Mouse (Mus musculus): ENCODE data around the gene Evpl. TPM values are rescaled to one million over a fixed set of nuclear protein-coding genes. Genes with fewer than 3 reads are reported as not detected.

The Evpl gene
- total RNA-seq, 2 experiments from 2014 or later, result 0.05 to 1.2 TPM

DNA sequence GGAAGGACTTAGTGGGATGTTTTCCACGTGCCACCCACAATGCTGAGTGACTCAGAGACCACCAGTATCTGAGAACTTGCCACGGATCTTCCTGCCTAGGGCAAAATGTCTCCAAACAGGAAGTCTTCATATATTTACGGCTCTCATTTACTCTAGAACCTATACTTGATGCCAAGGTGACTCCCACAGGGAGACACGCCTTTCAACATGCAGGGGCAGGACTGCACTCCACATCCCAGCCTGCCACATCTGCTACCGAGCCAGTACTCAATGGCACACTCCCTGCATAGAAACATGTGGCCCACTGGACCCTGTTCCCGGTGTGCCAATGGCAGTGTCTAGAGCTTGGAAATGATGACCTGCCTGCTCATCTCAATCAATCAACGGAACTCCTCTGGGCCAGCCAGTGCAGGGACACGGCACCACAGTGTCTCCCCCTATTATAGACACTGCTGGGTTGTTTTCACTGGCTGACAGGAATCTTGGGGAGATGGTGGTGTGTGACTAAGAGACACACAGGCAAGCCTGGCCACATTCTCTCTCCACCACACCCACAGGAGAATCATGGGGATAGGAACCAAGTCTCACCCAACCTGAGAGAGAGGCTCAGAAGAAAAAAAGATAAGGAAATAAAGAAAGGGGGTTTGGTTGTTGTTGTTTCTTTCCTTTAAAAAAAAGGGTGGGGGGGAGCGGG is 18.3 kb upstream of the Evpl start:
- no peak for ATAC-seq (replicated peaks; ENCODE audit: poor library complexity)

DNA sequence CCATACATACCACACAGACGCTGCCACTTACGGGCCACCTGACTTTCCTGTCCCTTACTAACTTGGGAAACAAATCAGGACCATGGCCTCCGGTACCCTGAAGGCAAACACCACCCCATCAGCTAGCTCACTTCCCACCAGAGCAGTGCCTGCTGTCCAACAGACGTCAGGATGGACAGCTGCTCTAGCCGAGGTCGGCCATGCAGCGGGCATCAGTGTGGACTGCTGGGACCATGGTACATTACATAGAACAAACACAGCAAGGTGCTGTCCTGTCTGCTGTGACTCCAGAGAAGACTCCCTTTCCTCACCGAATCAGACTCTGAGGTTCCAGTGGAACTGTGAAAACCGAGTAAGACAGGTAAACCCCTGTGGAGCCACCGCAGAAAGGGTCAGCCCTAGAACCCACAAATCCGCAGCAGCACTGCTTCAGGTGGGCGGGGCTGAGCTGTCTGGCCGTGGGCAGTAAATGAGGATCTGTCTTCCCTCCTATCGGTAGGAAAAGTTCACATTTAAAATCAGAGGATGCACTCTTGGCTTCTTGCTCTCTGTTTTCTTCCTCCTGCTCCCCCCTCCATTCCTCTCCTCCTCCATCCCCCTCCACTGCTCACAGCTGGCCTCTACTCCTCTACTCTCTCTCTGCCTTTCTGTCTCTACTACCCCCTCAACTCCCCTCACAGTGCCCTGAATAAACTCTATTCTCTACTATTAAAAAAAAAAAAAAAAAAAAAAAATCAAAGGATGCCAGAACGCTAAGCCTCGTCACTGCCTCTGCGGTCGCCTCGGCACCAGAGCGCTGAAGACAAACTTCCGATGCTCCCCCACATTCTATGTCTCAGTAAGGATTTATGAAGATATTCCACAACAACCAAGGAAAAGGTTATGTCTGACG is 17.5 kb upstream of the Evpl start:
- peak; percentile 11 for ATAC-seq (replicated peaks; ENCODE audit: poor library complexity)

DNA sequence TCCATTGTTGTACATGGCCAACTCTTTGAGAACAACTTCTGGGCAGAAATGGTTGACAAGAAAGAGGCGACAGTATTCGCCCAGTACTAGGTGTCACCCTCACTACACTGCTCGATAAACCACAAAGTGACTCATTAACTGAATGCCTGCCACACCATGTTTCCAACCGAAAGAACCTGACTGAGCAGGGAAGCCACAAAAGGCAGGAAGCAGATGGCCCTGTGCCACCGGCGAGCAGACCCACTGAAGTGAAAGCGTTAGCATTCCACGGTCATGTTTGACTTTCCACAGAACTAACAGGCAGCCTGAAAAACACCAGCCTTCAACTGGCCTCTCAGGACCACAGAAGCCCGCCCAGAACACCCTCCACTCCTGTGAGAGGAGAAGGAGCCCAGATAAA is 16.8 kb upstream of the Evpl start:
- peak; percentile 78 for ATAC-seq (replicated peaks; ENCODE audit: poor library complexity)

DNA sequence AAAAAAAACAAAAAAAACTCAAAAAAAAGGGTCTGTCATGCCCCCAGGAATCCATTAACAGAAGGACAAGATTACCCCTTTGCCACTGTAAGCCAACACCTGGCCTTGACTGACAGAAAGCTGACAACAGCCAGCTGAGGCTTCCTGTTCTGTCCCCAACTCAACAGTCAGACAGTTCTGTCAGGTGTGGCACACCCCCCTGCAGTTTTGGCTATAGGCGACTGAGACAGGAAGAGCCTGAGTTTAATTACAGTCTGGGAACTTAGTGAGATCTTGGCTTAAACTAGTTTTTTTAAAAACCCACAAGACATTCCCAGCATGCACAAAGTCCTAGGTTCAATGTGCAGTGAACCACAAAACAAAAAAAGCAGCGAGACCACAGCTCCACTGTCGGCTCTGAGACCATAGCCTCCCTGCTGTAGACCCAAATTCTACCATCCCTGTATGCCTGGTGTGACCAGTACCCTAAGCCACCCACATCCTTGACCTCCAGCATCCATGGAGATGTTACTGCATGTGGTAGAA is 15.3 kb upstream of the Evpl start:
- ATAC-seq (replicated peaks; ENCODE audit: poor library complexity), result no peak

DNA sequence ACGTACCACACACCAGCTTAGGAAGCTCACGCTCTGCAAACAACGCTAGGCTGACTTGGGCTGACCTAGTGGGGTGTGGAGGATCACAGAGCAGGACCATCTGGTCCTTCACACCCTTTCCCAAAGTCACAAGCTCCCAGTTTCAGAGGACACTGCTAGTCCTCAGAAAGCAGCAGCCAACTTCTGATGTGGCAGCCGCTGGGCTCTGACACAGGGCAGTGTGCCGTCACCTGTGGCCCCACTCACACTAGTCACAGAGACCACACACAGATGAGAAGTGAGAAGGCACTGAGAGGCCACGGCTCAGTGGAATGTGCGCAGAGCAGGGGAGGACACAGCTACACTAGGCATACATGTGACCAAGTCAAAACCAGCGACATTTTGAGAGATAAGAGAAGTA is 13.0 kb upstream of the Evpl start:
- no peak for ATAC-seq (replicated peaks; ENCODE audit: poor library complexity)

DNA sequence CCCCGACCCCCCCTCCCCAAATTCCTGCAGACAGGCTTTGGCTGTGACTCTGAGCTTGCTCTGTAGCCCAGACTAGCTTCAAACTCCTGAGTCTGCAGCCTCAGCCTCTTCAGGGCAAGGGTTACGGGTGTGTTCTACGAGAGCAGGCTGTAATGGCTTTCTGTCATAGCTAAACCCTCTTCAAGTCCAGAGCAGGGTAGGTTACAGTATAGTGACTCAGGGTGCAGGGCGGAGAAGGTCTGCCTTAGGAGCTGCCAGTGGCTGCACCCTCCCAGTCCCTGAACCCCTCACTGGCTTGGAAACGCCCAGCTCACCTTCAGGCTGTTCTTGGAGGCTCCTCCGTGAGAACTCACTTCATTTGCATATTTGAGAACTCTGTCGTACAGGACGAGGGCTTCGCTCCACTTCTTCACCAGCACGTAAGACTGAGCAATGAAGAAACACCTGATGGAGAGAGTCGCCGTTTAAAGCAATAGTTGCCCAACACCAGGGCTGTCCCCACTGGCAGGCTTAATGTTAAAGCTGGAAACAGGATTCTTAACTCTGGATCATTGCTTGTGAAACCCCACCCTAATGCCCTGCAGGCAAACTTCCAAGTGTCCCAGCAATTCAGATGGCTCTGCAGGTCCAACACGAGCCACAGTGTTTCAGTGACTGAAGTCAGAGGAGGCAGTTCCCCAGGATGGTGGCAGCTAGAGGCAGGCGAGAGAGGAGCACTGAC is 9.8 kb upstream of the Evpl start:
- ATAC-seq (replicated peaks; ENCODE audit: poor library complexity), result peak; percentile 50; the same call in 1 of the 2 replicates

DNA sequence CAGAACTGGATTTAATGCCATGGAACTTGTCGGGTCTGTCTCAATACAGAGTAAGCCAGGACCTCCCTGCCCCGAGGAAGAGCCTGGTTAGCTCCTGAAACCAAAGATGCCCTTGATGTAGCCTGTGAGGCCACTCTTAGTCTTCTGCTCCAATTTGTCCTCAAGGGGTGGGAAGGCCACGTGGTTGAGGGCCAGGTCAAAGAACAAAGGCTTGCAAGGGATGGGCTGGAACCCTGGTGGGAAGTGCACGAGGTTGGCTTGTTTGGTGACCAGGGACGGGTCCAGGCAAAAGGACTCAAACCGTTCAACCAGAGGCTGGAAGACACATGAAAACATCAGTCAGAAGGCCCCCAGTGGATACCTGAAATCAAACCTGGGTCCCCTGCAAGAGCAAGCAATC is 7.7 kb upstream of the Evpl start:
- ATAC-seq (replicated peaks; ENCODE audit: poor library complexity), result no peak

DNA sequence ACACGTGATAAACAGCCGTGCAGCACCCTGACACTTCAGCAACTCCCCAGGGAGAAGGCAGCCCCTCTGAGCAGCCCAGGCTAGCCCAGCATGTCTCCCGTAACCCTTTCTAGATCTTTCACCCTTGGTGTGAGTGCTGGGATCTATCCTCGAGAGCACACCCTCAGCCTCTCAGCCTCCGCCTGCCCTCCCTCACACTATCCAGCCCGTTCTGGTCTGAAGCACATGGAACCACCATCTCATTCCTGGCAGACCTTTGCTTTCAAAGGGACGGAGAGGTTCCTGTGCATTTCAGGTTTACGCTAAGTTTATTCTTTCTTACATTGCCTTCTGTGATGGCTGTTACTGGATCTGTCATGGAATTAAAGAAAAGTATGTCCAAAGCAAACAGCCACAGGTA is 6.7 kb upstream of the Evpl start:
- no peak for ATAC-seq (replicated peaks; ENCODE audit: poor library complexity)

DNA sequence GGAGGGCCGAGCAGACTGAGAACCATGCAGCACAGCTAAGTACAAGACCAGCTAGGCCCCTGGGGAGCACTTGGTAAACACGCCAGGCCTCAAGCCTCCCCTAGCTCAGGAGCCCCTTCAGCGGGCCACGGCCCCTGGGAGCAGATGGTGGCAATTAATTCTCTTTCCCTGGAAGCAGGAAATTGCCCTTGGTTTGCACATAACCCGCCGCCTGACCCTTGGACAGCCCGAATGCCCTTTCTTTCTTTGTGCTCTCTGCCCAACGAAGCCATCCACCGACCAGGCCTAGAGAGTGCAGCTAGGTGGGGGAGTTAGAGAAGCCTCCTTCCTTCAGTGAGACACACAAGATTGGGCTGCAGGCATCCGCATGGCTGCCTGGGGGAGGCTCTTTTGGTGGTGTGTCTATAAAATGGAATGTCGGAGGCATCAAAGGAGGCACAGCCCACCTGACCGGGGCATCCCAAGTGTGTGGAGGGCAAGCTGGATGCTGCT is 3.9 kb upstream of the Evpl start:
- no peak for ATAC-seq (replicated peaks; ENCODE audit: poor library complexity)

DNA sequence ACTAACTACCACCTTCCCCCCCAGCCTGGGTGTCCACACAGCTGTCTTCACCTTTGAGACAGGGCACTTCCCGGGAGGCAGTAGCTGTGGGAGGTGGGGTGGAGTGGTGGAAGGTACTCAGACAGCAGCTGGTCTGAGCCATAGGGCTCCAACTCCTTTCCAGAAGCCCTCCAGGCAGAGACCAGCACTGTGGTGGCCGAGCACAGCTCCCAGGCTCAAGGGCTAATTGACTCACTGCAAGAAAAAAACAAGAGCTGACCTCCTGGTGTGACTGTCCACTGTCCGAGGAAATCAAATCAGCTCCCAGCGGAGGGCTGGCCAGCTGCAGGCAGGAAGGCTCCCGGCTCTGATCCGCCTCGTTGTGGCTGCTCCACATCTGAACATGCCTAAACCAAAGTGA is 1.9 kb upstream of the Evpl start:
- ATAC-seq (replicated peaks; ENCODE audit: poor library complexity), result no peak

DNA sequence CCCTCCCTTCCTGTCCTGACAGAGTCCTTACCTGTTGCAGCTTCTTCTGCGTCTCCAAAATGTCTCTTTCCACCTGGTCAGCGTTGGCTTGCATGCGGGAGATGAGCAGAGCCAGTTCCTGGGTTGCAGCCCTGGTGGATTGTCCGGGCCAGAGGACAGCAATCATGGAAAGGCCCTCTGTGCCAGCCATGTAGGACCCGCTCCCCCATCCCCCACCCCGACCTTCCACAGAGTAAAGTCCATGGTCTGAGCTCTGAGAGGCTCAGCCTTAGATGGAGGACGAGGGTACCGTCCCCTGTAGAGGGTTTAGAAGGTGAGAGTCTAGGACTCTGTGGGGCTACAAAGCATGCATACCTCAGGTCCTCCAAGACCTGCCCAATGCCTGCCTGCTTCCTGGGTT is 3.0 kb downstream of the Evpl start:
- ATAC-seq (replicated peaks; ENCODE audit: poor library complexity), result no peak

DNA sequence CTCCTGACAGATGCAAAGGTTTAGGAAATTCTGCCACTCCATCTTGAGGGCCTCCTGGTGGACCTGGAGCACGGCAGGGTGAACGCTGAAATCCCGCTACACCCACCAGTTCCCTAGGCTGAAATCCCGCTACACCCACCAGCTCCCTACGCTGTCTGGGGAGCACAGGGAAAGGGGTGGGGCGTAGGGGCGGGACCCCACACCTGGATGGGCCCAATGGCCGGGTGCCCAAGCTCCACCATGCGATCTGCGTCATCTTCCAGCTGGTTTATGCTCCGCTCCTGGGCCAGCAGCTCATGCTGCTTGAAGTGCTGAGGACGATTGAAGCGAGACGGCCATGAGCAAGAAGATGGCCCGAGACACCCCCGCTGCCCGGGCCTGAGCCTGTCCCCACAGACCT is 5.5 kb downstream of the Evpl start:
- ATAC-seq (replicated peaks; ENCODE audit: poor library complexity), result no peak

DNA sequence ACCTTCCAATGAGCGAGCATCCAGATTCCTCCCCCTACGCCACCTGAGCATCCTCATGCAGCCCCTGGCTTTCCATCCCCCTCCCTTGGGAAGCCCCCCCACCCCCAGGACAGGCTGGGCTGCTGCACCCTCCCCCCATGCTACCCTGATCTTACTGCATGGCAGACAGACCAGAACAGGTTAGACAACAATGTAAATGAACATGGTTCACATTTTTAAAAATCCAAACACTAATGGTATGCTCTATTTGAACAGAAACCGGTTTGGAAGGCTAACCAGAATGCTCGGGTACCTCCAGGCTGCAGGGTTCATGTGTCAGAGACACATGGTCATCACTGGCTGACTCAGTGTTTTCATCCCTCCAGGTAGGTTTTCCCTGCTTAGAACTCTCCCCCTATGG is 9.2 kb downstream of the Evpl start:
- ATAC-seq (replicated peaks; ENCODE audit: poor library complexity), result no peak

DNA sequence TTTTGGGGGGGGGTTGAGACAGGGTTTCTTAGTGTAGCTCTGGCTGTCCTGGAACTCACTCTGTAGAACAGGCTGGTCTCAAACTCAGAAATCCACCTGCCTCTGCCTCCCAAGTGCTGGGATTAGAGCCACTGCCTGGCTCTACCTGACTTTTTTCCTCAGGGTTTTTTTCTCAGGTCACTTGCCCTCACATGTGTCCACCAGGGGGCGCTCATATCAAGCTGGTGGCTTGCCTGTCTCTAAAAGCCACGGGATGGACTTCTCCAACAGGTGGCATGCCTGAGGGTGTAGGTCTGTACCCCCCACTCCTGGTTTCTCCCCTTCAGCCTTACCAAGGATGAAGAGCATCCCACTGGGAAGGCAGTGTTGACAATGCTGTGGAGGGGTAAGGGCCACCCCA is 11.5 kb downstream of the Evpl start:
- peak; percentile 83 for ATAC-seq (replicated peaks; ENCODE audit: poor library complexity)

DNA sequence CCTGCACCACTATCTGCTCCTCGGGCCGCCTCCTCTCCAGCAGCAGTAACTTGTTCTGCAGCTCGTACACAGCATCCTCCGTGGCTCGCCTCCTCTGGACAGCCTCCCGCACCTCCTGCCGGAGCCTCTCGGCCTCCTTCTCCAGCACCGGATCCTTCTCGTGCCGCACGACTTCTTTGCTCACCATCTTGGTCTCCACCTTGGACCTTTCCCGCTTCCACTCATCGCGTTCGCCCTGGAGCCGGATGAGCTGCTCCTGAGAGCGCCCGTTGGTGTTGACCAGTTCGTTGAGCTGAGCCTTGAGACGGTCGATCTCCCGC is 15.2 kb downstream of the Evpl start:
- no peak for ATAC-seq (replicated peaks; ENCODE audit: poor library complexity)

DNA sequence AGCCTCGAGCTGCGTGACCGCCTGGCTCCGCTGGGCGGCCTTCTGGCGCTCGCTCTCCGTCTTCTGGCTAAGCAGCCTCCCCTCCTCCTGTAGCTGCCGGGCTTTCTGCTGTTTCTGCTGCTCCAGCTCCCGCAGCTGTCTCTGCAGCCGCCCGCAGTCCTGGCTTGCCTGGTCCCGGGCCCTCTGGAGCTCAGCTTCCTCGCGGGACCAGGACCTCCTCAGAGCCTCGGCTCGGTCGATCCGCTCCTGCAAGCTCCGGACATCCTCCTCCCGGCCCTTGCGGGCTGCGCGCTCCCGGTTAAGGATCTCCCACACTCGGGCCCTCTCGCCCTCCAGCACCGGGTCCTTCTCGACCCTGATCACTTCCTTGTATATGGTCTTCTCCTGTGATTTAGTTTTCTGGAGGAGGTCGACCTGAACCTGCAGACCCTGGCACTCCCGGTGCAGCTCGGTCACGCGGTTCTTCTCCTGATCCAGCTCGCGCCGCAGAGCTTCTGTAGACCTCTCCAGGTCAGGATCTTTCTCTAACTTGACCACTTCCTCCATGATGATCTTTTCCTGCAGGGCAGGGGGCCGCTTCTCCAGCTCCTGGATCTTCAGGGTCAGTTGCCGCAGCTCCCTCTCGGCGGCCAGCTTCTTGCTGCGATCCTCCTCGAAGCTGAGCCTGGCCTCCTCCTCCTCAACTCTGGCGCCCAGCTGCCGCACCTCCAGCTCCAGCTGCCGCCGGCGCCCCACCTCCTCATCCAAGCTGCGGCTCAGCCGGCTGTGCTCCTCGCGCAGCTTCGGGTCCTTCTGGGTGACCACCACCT is 15.7 kb downstream of the Evpl start:
- ATAC-seq (replicated peaks; ENCODE audit: poor library complexity), result no peak

DNA sequence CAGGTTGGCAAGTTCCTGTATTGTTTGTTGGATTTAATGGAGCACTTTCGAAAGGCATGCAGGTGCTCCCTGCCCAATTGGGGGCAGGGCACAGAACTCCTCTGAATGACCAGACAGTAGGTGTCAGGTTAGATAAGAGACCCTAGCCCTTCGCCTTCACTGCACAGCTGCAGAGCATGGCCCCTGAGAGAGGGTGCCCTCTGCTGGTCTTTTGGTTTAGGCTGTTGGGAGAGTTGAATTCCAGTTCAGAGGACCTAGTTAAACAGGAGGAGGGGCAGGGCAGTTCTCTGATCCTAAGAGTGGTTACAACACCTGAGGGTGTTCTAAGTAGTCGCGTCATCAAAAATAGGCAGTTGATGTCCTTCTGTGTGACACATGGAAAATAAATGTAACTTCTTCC is 18.0 kb downstream of the Evpl start:
- ATAC-seq (replicated peaks; ENCODE audit: poor library complexity), result peak; percentile 58

DNA sequence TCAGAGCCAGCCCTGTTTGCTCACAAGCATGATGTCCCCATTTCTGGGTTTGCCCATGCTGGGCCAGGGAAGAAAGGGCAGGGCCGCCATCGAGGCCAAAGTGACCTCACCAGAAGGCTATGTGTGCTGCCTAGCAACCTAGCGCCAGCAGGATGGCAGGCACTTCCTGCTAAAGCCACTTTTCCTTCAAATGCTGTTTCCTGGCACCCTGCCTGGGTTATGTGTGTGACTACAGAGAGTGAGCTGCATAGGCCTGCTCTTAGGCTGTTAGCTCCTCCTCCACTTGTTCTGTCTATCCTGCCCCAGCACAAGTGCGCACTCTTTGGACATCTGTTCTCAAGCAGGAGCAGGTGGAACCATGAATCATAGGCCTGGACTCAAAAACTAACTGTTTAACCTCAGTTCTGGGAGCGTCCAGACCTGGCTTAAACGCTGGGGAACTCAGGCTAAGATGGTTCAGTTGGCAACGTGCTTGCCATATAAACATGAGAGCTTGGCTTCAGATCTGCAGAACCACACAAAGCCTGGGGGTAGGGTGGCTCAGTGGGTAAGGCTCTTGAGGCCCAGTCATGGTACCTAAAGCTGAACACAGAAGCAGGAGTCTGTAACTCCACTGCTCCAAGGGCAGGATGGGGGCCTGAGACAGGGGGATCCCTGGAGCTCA is 19.0 kb downstream of the Evpl start:
- peak; percentile 48 for ATAC-seq (replicated peaks; ENCODE audit: poor library complexity)

DNA sequence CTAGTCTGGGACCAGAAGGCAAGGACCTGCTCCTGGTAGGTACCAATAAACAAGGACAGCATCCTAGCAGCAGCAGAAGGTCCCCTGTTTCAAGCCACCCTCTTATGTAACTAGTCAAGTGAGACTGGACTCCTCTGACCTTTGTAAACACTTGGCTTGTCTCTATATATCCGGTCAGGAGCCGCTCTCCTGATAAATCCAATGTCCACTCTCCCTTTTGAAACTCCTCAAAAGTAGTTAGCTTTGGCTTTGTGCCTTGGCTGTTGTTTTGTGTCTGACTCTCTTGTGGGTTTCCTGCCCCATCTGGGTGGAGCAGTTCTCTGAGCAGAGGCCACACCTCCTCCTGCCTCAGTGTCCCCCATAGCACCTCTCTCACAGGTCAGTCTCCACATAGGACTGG is 19.6 kb downstream of the Evpl start:
- no peak for ATAC-seq (replicated peaks; ENCODE audit: poor library complexity)

DNA sequence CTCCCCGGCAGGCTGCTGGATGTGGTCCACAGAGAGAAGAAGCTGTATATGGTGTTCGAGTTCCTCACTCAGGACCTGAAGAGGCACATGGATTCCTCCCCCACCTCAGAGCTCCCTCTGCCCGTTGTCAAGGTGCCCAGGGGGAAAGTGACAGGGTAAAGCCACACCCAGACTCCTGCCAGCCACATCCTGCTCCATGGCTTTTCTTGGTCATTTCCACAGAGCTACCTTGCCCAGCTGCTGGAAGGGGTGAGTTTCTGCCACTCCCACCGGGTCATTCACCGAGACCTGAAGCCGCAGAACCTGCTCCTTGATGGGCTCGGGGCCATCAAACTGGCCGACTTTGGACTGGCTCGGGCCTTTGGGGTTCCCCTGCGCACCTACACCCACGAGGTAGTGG is 21.3 kb downstream of the Evpl start:
- ATAC-seq (replicated peaks; ENCODE audit: poor library complexity), result no peak
